Mouse (Mus musculus): ENCODE results near the gene Cmip. TPM values are rescaled to one million over a fixed set of nuclear protein-coding genes. Genes with fewer than 3 reads are reported as not detected.
A peak's percentile ranks its signal among the peaks of the same experiment; 100 is the strongest.

Cmip gene
- total RNA-seq, 2 experiments from 2014 or later, result 22.7 to 60.3 TPM

- ATAC-seq (ENCODE audit: poor library complexity, severe bottlenecking), result no peak
These were observed 236.7 kb downstream of the Cmip start for GRCm38 (mm10) chr8:117493543-117493942.

GRCm38 (mm10) chr8:117494874-117495273, 238.0 kb downstream of the Cmip start:
- ATAC-seq (ENCODE audit: poor library complexity, severe bottlenecking), result peak; percentile 43; the same call in 1 of the 2 replicates

- peak; percentile 82 for ATAC-seq (ENCODE audit: poor library complexity, severe bottlenecking)
These were observed 241.5 kb downstream of the Cmip start, which contains the start of gene Plcg2 for GRCm38 (mm10) chr8:117498179-117498914. Gene Plcg2, plus strand, starts transcription at chr8:117498291.

DNA sequence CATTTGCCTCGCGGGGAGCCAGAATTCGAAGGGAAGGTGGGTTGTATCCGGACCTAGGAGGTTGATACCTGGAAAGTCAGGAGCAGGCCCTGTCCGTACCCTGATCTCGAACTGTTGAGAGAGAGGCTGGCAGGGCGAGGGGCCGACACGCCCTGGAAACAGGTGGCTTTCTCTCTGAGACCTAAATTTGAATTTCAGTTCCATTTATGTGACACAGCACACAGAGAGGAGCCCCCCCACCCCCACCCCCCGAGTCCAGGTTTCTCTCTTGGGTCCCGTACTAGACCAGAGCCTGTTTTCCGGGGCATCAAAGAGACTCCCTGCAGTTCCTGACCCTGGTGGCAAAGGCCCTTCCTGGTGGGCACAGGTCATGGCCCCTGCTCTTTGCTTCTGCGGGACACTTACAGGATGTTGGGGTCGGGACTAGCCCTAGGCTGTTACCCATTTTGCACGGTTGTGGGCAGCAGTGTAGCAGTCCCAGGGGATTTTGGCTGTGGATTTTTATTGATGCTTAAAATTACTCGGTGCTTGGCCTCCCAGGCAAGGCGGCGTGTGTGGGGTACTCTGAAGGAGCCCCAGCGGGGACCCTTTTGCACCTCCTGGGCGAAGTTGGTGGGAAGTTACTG, 242.2 kb downstream of the Cmip start:
- no peak for ATAC-seq (ENCODE audit: poor library complexity, severe bottlenecking)

DNA sequence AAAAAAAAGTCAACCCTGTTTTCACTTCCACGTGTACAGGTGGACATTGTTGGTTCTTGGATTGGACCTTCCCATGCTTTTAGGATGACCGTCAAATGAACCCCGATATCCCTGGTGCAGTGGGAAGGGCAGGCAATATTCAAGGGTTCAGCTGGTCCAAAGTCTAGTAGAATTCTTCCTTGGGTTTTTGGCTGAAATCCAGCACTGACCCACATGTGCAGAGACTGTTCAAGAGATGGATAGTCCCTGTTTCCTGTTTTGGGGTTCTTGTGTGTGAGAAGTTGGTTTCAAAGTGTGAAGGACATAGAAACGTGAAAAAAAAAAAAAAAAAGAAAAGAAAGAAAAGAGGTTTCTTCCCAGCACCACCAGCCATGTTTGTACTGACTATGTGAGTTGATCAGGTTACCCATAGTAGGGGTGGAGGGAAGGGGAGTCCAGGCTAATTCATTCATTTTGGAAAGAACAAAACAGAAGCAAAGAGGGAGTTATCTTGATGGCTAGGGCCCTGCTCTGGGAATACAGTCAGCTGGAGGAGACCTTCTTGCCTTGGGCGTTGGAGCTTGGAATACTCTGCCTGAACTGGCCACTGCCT, 243.5 kb downstream of the Cmip start:
- no peak for ATAC-seq (ENCODE audit: poor library complexity, severe bottlenecking)

GRCm38 (mm10) chr8:117501323-117501722, 244.5 kb downstream of the Cmip start:
- ATAC-seq (ENCODE audit: poor library complexity, severe bottlenecking), result no peak

- no peak for ATAC-seq (ENCODE audit: poor library complexity, severe bottlenecking)
These were observed 246.7 kb downstream of the Cmip start for GRCm38 (mm10) chr8:117503405-117504069.

DNA sequence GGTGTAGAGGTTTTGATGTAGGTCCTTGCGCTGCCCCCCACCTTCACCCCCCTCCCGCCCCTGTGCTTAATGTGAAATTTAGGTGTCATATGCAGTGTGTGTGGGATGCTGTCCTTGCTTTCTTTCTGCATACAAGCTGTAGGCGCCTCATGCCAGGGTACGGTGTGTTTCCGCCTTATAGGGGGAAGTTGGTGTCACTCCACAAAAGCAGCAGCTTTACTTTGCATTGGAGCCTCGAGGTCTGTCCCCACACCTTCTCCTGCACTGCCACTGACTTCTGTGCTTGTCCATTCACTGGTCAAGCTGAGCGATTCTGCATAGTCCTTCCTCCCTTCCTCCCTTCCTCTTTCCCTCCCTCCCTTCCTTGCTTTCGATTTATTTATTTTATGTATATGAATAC, 250.8 kb downstream of the Cmip start:
- peak; percentile 54 for ATAC-seq (ENCODE audit: poor library complexity, severe bottlenecking)

Other genes starting within 250 kb of the Cmip start
- 0.04 and 0.07 TPM in 2 replicates for gene Pkd1l2, start 174.6 kb upstream of the Cmip start, total RNA-seq (2015)
- gene Pkd1l2, start 174.6 kb upstream of the Cmip start, total RNA-seq (2017), result 0.04 and 0.08 TPM in 2 replicates
- not detected in 2 replicates for gene Bco1, start 161.2 kb upstream of the Cmip start, total RNA-seq (2015)
- gene Bco1, start 161.2 kb upstream of the Cmip start, total RNA-seq (2017), result not detected in 2 replicates
- gene Gan, start 98.9 kb upstream of the Cmip start, total RNA-seq (2015), result 4.6 and 5.4 TPM in 2 replicates
- gene Gan, start 98.9 kb upstream of the Cmip start, total RNA-seq (2017), result 4.6 and 4.8 TPM in 2 replicates
- 104 and 105 TPM in 2 replicates for gene Plcg2, start 241.2 kb downstream of the Cmip start, total RNA-seq (2015)
- gene Plcg2, start 241.2 kb downstream of the Cmip start, total RNA-seq (2017), result 164 and 180 TPM in 2 replicates

Measured in megakaryocyte, adult 5-6 weeks (primary cell).